Mouse (Mus musculus): ENCODE results near the gene Gm10306. TPM values are rescaled to one million over a fixed set of nuclear protein-coding genes. Genes with fewer than 3 reads are reported as not detected.

Gene Gm10306
- polyA plus RNA-seq, 1 experiment from 2014 or later: not detected

- Histone ChIP-seq H3K9ac (ENCODE audit: low read length) (no peak overlapping the region), H3K36me3 (ENCODE audit: control insufficient read depth, insufficient read depth, low read length) (no peaks in the 10 kb centered on the region), H3K9me3 (ENCODE audit: control insufficient read depth, low read length) (no peaks in the 10 kb centered on the region), H3K27me3 (ENCODE audit: control insufficient read depth, insufficient read depth, low read length) (no peaks in the 10 kb centered on the region), H3K4me2 (ENCODE audit: low read length) (no peak overlapping the region), H3K4me1 (ENCODE audit: control insufficient read depth in 2 of 2, insufficient read depth in 2 of 2, low read length in 2 of 2) (peaks cover 0 to 16% of the 10 kb centered on the region in 2 experiments; a peak in 2 of 4 replicates), H3K4me3 (ENCODE audit: control insufficient read depth in 1 of 2, insufficient read depth in 1 of 2, low read depth in 1 of 2, low read length in 2 of 2) (no peak overlapping the region), H3K27ac (replicated peaks in 1 of 2; ENCODE audit: control insufficient read depth in 1 of 2, insufficient read depth in 1 of 2, low read depth in 2 of 2, low read length in 2 of 2) (no peak overlapping the region)
- 84% methylated on average over 2 of the region's 2 CpGs for WGBS
- ATAC-seq (ENCODE audit: insufficient number of reproducible peaks, insufficient read depth, low FRiP score, low read depth): no peak
These were observed 49.2 kb downstream of the Gm10306 start for GRCm38 (mm10) chr4:94605591-94605990.

Other genes with a start within 250 kb of the Gm10306 start
- gene Caap1, start 250 bp downstream of the Gm10306 start, polyA plus RNA-seq (2014; fragmentation: Nextera tagmentation; extraction: Ambion mirVana): 10.0 and 12.3 TPM in 2 replicates
- gene Plaa, start 46.7 kb downstream of the Gm10306 start, polyA plus RNA-seq (2014; fragmentation: Nextera tagmentation; extraction: Ambion mirVana): 55.7 and 59.3 TPM in 2 replicates
- 11.7 and 15.1 TPM in 2 replicates for gene Ift74, start 57.9 kb downstream of the Gm10306 start, polyA plus RNA-seq (2014; fragmentation: Nextera tagmentation; extraction: Ambion mirVana)
- 0.16 and 0.26 TPM in 2 replicates for gene Lrrc19, start 93.6 kb downstream of the Gm10306 start, polyA plus RNA-seq (2014; fragmentation: Nextera tagmentation; extraction: Ambion mirVana)
- 56.8 and 57.7 TPM in 2 replicates for gene Tek, start 182.7 kb downstream of the Gm10306 start, polyA plus RNA-seq (2014; fragmentation: Nextera tagmentation; extraction: Ambion mirVana)

All from heart, embryonic 14.5 days (tissue).